Mouse (Mus musculus) gastrocnemius, adult 18-20 months (tissue): ENCODE measurements around the gene Zfp697. TPM values are rescaled to one million over a fixed set of nuclear protein-coding genes. Genes with fewer than 3 reads are reported as not detected.
A peak's percentile ranks its signal among the peaks of the same experiment; 100 is the strongest.
"Not testable (repeated sequence)": the region's sequence is repeated elsewhere in the genome, so short reads cannot be mapped to it uniquely, and the experiment has no call there.

Experiments
- DNase-seq: peaks from one replicate; pipeline ENCODE4 v3.0.0; 2021; ENCODE audit warnings: low spot score
- total RNA-seq, 2 experiments: library from RNA; stranded (reverse); gene quantifications; 2 replicates each; pipeline ENCODE4 v1.2.3; 2021

The Zfp697 gene
- total RNA-seq, 2 experiments from 2014 or later: 0.78 to 2.0 TPM

GRCm38 (mm10) chr3:98497401-98497800 is 115.1 kb downstream of the Zfp697 start:
- not testable (repeated sequence) for DNase-seq

GRCm38 (mm10) chr3:98507229-98507628 is 125.0 kb downstream of the Zfp697 start:
- not testable (repeated sequence) for DNase-seq

- DNase-seq: not testable (repeated sequence)
These were observed 128.2 kb downstream of the Zfp697 start, which contains the start of gene Hsd3b4 for GRCm38 (mm10) chr3:98510414-98510813. TSS of gene Hsd3b4 (minus strand) at chr3:98510514.

GRCm38 (mm10) chr3:98522779-98523178 is 140.5 kb downstream of the Zfp697 start:
- not testable (repeated sequence) for DNase-seq

GRCm38 (mm10) chr3:98524552-98524951 is 142.3 kb downstream of the Zfp697 start:
- not testable (repeated sequence) for DNase-seq

GRCm38 (mm10) chr3:98524978-98525377 is 142.7 kb downstream of the Zfp697 start:
- DNase-seq: not testable (repeated sequence)

GRCm38 (mm10) chr3:98547641-98548040 is 165.4 kb downstream of the Zfp697 start:
- not testable (repeated sequence) for DNase-seq

GRCm38 (mm10) chr3:98548495-98548894 is 166.2 kb downstream of the Zfp697 start:
- DNase-seq: not testable (repeated sequence)

GRCm38 (mm10) chr3:98550215-98550614 is 168.0 kb downstream of the Zfp697 start:
- DNase-seq: not testable (repeated sequence)

GRCm38 (mm10) chr3:98550832-98551231 is 168.6 kb downstream of the Zfp697 start:
- not testable (repeated sequence) for DNase-seq

GRCm38 (mm10) chr3:98560711-98561110 is 178.4 kb downstream of the Zfp697 start:
- DNase-seq: not testable (repeated sequence)

- DNase-seq: not testable (repeated sequence)
These were observed 181.6 kb downstream of the Zfp697 start for GRCm38 (mm10) chr3:98563831-98564230.

- not testable (repeated sequence) for DNase-seq
These were observed 182.6 kb downstream of the Zfp697 start for GRCm38 (mm10) chr3:98564894-98565293.

GRCm38 (mm10) chr3:98567717-98568116 is 185.5 kb downstream of the Zfp697 start:
- DNase-seq: not testable (repeated sequence)

- peak; percentile 4 for DNase-seq
These were observed 198.8 kb downstream of the Zfp697 start for GRCm38 (mm10) chr3:98581024-98581423.

GRCm38 (mm10) chr3:98582202-98582601 is 199.9 kb downstream of the Zfp697 start:
- not testable (repeated sequence) for DNase-seq

- not testable (repeated sequence) for DNase-seq
These were observed 200.4 kb downstream of the Zfp697 start for GRCm38 (mm10) chr3:98582622-98583021.

GRCm38 (mm10) chr3:98587721-98588120 is 205.5 kb downstream of the Zfp697 start:
- no peak for DNase-seq

- DNase-seq: no peak
These were observed 206.4 kb downstream of the Zfp697 start, which contains the start of gene Gm10681 for GRCm38 (mm10) chr3:98588707-98589106. TSS of gene Gm10681 (minus strand) at chr3:98588807.

GRCm38 (mm10) chr3:98613540-98613939 is 231.3 kb downstream of the Zfp697 start:
- DNase-seq: not testable (repeated sequence)

GRCm38 (mm10) chr3:98613963-98614362 is 231.7 kb downstream of the Zfp697 start:
- DNase-seq: no peak

GRCm38 (mm10) chr3:98614406-98614927 is 232.2 kb downstream of the Zfp697 start:
- peak; percentile 1 for DNase-seq

GRCm38 (mm10) chr3:98616244-98616643 is 234.0 kb downstream of the Zfp697 start:
- not testable (repeated sequence) for DNase-seq
